Mouse (Mus musculus): ENCODE data around the gene Slc25a23. TPM values are rescaled to one million over a fixed set of nuclear protein-coding genes. Genes with fewer than 3 reads are reported as not detected.

Gene Slc25a23
- polyA plus RNA-seq, 1 experiment from 2014 or later = 4.5 TPM

DNA sequence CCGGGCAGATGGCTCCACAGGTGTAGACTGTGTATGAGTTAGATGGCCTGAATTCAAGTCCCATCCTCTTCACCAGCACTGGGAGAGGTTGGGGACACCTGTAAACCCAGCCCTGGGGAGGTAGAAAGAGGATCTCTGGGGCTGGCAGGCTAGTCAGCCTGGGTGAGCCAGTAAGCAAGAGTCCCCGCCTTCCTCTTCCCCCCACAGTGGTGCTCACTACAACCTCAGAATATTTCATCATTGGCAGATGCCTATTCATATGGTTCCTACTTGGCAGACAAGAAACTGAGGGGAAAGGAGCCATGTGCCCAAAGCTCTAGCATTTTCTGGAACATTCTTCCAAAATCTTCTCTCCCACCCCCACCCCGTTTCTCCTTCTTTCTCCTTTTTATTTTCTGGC is 10.8 kb downstream of the Slc25a23 start:
- Histone ChIP-seq H3K4me2 (no peak overlapping the region), H3K36me3 (peaks cover 17% of the 10 kb centered on the region), H3K4me1 (replicated peaks) (no peaks in the 10 kb centered on the region), H3K9ac (replicated peaks) (no peak overlapping the region), H3K27ac (no peak overlapping the region), H3K9me3 (no peaks in the 10 kb centered on the region), H3K4me3 (replicated peaks) (no peak overlapping the region), H3K27me3 (no peaks in the 10 kb centered on the region)
- 93% methylated on average over 3 of the region's 3 CpGs for WGBS
- ATAC-seq (ENCODE audit: insufficient number of reproducible peaks, insufficient read depth, low FRiP score, low TSS enrichment, low read depth) = no peak

DNA sequence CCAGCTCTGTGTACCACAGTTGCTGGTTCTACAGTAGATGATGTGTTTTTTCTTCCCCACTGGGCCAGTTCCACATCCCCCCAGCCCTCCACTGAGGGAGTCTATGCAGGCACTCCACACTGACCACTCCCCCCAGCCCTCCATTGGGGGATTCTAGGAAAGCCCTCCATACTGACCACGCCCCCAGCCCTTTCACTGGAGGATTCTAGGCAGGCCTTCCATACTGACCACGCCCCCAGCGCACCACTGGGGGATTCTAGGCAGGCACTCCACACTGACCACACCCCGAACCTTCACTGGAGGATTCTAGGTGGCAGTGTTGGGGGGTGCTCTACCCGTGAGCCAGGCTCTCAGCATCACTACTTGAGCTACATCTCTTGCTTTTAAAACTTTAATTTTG is 12.3 kb downstream of the Slc25a23 start:
- no peak overlapping the region for H3K27ac ChIP-seq
- H3K4me2 ChIP-seq = no peak overlapping the region
- H3K9me3 ChIP-seq = no peaks in the 10 kb centered on the region
- H3K27me3 ChIP-seq = no peaks in the 10 kb centered on the region
- H3K4me3 ChIP-seq (replicated peaks) = no peak overlapping the region
- no peaks in the 10 kb centered on the region for H3K4me1 ChIP-seq (replicated peaks)
- no peak for ATAC-seq (ENCODE audit: insufficient number of reproducible peaks, insufficient read depth, low FRiP score, low TSS enrichment, low read depth)
- H3K9ac ChIP-seq (replicated peaks) = no peak overlapping the region
- peaks cover 9% of the 10 kb centered on the region for H3K36me3 ChIP-seq
- 24% methylated on average over 5 of the region's 5 CpGs for WGBS

DNA sequence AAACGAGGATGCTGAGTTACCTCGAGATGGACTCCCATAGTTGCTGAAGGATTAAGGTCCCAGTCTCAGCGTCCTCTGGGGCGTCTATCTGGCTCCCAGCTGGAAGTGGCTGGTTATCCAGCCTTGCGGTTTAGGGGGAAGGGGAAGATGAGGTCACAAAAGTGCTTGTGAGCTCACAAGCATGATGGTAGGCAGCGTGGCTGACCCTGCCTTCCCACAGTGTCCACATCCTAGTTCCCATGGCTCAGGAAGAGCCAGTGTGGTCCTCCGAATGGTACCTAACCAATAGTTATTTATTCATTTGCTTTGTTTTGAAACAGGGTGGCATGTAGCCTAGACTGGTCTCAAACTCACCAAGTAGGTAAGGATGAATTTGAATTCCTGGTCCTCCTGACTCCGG is 18.1 kb downstream of the Slc25a23 start, which contains the start of gene Slc25a41:
Gene Slc25a41 (minus strand): TSS at position 101 of the 400 bp plus-strand sequence.
- Histone ChIP-seq H3K36me3 (no peaks in the 10 kb centered on the region), H3K27me3 (peaks cover 30% of the 10 kb centered on the region), H3K4me2 (no peak within 1 kb of the TSS), H3K27ac (no peak within 1 kb of the TSS), H3K9me3 (no peaks in the 10 kb centered on the region), H3K9ac (replicated peaks) (no peak within 1 kb of the TSS), H3K4me1 (replicated peaks) (no peaks in the 10 kb centered on the region), H3K4me3 (replicated peaks) (no peak within 1 kb of the TSS)
- WGBS = 71% methylated on average over 8 of the region's 8 CpGs
- no peak for ATAC-seq (ENCODE audit: insufficient number of reproducible peaks, insufficient read depth, low FRiP score, low TSS enrichment, low read depth)

DNA sequence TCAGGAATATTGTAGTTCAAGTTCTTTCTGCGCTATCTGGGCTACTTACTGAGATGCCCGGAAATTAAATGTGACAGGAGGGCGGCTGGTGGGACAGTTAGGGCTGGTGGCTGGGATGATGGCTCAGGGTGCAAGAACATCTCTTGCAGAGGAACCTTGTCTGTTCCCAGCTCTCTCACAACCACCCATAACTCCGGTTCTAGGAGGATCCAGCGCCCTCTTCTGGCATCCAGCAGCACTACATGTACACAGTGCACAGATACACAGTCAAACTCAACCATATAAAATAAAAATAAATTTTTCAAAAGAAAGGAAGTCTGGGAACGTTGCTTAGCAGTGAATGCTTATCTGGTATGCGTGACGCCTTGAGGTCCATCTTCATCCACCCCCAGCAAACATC is 20.7 kb downstream of the Slc25a23 start:
- Histone ChIP-seq H3K4me3 (replicated peaks) (no peak overlapping the region), H3K36me3 (no peaks in the 10 kb centered on the region), H3K4me2 (no peak overlapping the region), H3K27me3 (peaks cover 31% of the 10 kb centered on the region), H3K4me1 (replicated peaks) (no peaks in the 10 kb centered on the region), H3K9me3 (no peaks in the 10 kb centered on the region), H3K27ac (no peak overlapping the region), H3K9ac (replicated peaks) (no peak overlapping the region)
- WGBS = 37% methylated on average over 8 of the region's 8 CpGs
- ATAC-seq (ENCODE audit: insufficient number of reproducible peaks, insufficient read depth, low FRiP score, low TSS enrichment, low read depth) = no peak

DNA sequence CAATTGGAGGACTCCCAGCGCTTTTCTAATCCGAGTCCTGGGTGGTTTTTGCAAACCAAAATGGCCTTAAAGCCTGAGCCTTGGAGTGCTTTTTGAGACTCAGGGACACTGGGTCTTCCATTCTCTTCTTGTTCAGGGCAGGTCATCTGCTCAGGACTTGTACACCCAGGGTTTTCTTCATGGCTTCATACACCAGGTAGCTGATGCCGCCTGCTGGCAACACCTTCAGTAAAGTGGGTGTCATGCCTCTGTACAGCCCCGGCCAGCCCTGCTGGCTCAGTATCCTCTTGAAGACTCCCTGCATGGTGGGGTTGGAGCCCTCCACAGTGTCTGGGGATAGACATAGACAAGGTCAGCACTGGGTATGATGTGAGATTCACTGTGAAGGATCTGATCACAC is 26.8 kb downstream of the Slc25a23 start:
- H3K4me3 ChIP-seq (replicated peaks) = peak overlapping the region; percentile 41
- H3K4me1 ChIP-seq (replicated peaks) = peaks cover 18% of the 10 kb centered on the region
- ATAC-seq (ENCODE audit: insufficient number of reproducible peaks, insufficient read depth, low FRiP score, low TSS enrichment, low read depth) = no peak
- no peak overlapping the region for H3K27ac ChIP-seq
- H3K9me3 ChIP-seq = no peaks in the 10 kb centered on the region
- peaks cover 15% of the 10 kb centered on the region for H3K36me3 ChIP-seq
- H3K9ac ChIP-seq (replicated peaks) = no peak overlapping the region
- H3K27me3 ChIP-seq = peaks cover 12% of the 10 kb centered on the region
- H3K4me2 ChIP-seq = peak overlapping the region; percentile 58; the same call in 1 of the 2 replicates
- 93% methylated on average over 4 of the region's 4 CpGs for WGBS

DNA sequence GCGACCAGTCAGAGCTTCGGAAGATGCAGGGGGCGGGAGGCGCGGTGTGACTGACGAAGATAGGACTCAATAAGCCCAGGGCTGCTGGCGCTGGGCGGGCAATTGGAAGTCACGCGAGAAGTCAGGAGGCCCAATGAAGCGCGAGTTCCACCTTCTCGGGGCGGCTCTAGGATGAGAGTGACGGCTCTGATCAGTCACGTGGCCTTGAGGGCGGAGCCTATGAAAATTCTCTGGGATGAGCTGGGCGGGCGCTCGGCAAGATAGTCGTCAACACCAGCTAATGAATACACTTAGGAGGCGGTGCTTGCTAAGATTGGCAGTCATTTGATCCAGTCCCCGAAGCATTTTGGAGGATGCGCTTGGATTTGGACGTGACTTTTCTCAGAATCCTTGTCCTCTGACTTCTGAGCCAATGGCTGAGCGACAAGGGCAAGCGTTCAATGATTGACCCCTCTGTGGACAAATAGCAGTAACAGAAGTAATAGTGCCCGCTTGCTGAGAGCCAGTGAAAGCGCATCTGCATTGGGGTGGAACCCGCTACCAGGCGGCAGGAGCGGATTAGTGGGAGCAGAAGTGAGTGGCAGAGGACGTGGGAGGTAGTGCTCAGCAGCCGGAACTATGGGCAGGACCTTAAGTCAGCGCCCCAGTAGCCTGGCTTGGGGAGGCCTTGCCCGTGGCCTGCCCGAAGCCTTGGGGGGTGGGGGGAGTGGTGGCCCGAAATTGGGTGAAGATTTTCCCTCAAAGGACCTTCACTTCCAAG is 27.8 kb downstream of the Slc25a23 start:
- peak overlapping the region; percentile 97 for H3K4me2 ChIP-seq
- peaks cover 4% of the 10 kb centered on the region; the same call in 1 of the 2 replicates for H3K27me3 ChIP-seq
- H3K4me1 ChIP-seq (replicated peaks) = peaks cover 18% of the 10 kb centered on the region
- no peaks in the 10 kb centered on the region for H3K9me3 ChIP-seq
- peaks cover 25% of the 10 kb centered on the region for H3K36me3 ChIP-seq
- WGBS = under 1% methylated on average over 38 of the region's 38 CpGs
- H3K27ac ChIP-seq = peak overlapping the region; percentile 81
- ATAC-seq (ENCODE audit: insufficient number of reproducible peaks, insufficient read depth, low FRiP score, low TSS enrichment, low read depth) = peak; percentile 100
- H3K9ac ChIP-seq (replicated peaks) = no peak overlapping the region; the same call in 1 of the 2 replicates
- H3K4me3 ChIP-seq (replicated peaks) = peak overlapping the region; percentile 98

DNA sequence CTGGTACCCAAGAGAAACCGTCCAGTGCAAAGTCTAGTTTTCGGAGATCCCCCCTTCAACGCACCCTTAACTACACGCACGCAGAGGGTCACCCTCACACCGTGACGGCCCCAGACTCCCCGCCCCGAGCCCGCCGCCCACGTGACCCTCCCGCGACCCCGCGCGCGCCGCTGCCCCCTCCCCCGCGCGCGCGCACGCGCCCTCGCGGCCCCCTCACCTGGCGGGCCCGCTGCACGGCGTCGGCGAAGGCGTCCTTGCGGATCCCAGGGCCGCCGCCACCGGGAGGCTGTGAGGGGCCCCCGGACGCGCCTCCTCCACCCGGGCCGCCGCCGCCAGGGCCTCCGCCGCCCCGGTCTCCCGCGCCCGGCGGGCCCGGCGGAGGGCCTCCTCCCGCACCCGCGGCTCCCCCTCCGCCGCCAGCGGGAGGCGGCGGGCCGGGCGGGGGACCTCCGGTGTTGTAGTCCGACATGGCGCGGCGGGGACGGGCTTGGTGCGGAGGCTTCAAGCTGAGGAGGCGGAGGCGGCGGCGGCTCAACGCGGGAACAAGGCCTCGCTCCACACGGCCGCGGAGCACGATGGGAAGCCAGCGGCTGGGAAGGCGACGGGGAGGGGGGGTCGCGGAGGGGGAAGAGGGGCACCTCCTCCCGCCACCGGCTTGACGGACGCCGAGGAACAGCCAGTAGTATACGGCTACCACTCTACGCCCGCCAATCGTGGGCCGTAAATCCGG is 28.6 kb downstream of the Slc25a23 start, which contains the start of gene Khsrp:
Gene Khsrp (minus strand): TSS at position 592 of the 730 bp plus-strand sequence.
- Histone ChIP-seq H3K9me3 (no peaks in the 10 kb centered on the region), H3K4me3 (replicated peaks) (peak within 1 kb of the TSS; percentile 98), H3K27me3 (no peaks in the 10 kb centered on the region), H3K4me2 (peak within 1 kb of the TSS; percentile 97), H3K9ac (replicated peaks) (peak within 1 kb of the TSS; percentile 100), H3K4me1 (replicated peaks) (peaks cover 18% of the 10 kb centered on the region), H3K27ac (peak within 1 kb of the TSS; percentile 94), H3K36me3 (peaks cover 33% of the 10 kb centered on the region)
- no peak for ATAC-seq (ENCODE audit: insufficient number of reproducible peaks, insufficient read depth, low FRiP score, low TSS enrichment, low read depth)
- under 1% methylated on average over 98 of the region's 99 CpGs for WGBS

DNA sequence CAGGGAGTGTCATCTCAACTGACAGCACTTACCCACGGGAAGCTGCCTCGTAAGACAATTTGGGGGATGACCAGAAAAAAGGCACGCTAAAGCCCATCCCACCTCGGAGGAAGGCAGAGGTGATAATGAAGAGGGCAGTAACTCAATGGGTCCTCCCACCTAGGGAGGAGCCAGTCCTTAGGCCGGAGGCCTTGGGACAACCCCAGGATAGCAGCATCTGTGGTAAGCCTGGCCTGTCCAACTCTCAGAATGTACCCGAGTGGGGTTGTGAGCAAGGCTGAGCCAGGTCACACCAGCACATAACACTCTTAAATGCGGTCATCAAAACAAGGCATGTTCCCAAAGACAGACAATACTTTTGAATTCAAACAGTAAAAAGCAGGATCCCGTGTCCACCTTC is 30.0 kb downstream of the Slc25a23 start:
- peak overlapping the region; percentile 100 for H3K9ac ChIP-seq (replicated peaks)
- H3K9me3 ChIP-seq = no peaks in the 10 kb centered on the region
- peaks cover 18% of the 10 kb centered on the region for H3K4me1 ChIP-seq (replicated peaks)
- H3K4me2 ChIP-seq = peak overlapping the region; percentile 97
- peaks cover 47% of the 10 kb centered on the region for H3K36me3 ChIP-seq
- peak overlapping the region; percentile 98 for H3K4me3 ChIP-seq (replicated peaks)
- ATAC-seq (ENCODE audit: insufficient number of reproducible peaks, insufficient read depth, low FRiP score, low TSS enrichment, low read depth) = no peak
- no peaks in the 10 kb centered on the region for H3K27me3 ChIP-seq
- WGBS = 39% methylated on average over 8 of the region's 8 CpGs
- H3K27ac ChIP-seq = no peak overlapping the region

DNA sequence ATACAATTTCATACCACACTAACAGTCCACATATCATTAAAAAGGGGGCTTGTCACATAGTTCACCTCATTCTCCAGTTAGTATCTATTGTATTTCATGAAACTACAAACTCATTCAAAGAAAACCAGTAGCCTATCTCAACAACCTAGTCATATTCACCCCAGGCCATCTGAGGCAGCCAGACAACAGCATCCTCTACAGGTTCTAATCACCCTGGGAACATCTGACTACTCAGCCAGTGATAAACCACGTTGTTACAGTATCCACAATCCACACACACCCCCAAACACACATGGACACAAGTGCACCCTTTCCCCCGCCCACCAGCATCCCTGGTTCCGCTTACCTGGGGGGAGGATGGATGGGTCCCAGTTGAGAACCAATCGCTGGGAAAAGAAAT is 32.2 kb downstream of the Slc25a23 start:
- Histone ChIP-seq H3K4me2 (no peak overlapping the region), H3K27me3 (no peaks in the 10 kb centered on the region), H3K9me3 (no peaks in the 10 kb centered on the region), H3K27ac (no peak overlapping the region), H3K4me1 (replicated peaks) (peaks cover 17% of the 10 kb centered on the region), H3K36me3 (peaks cover 69% of the 10 kb centered on the region), H3K4me3 (replicated peaks) (no peak overlapping the region), H3K9ac (replicated peaks) (no peak overlapping the region)
- no peak for ATAC-seq (ENCODE audit: insufficient number of reproducible peaks, insufficient read depth, low FRiP score, low TSS enrichment, low read depth)
- WGBS = 92% methylated on average over 4 of the region's 4 CpGs

DNA sequence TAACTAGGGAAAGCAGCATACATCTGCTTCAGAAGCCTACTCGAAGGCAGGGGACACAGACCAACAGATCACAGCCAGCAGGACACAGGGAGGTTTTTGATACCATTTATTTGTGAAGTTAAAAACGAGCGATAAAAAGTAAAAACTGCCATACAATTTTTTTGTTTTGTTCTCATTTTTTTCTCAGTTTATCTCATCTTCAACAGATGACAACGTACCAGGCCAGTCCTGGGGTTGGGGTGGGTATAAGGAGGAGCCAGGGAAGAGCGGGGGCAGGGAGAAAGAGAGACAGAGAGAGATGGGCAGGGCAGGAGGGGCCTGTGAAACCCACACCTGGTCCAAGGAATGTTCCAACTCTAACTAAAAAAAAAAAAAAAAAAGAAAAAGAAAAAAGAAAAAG is 38.7 kb downstream of the Slc25a23 start:
- no peak overlapping the region for H3K4me2 ChIP-seq
- no peak overlapping the region for H3K4me3 ChIP-seq (replicated peaks)
- WGBS = 93% methylated on average over 5 of the region's 5 CpGs
- H3K9ac ChIP-seq (replicated peaks) = no peak overlapping the region
- no peak for ATAC-seq (ENCODE audit: insufficient number of reproducible peaks, insufficient read depth, low FRiP score, low TSS enrichment, low read depth)
- H3K36me3 ChIP-seq = peaks cover 69% of the 10 kb centered on the region
- no peak overlapping the region for H3K27ac ChIP-seq
- no peaks in the 10 kb centered on the region for H3K4me1 ChIP-seq (replicated peaks)
- H3K9me3 ChIP-seq = no peaks in the 10 kb centered on the region
- H3K27me3 ChIP-seq = no peaks in the 10 kb centered on the region

DNA sequence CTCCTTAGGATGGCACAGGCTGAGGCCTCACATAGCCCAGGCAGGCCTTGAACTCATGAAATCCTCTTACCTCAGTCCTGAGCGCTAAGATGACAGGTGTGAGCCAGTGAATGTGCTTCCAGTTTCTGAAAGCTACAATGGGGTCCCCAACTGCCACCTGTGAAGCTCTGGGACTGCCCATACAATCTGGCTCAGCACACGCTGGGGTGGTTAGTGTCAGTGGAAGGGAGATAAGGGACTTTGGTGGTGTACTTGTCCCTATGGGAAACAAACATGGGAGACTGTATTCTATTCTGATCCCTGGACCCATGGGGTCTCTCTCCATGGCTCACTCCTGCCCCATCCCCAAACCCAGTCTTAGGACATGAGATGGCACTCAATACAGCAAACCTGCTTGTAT is 40.0 kb downstream of the Slc25a23 start:
- H3K27me3 ChIP-seq = no peaks in the 10 kb centered on the region
- 86% methylated on average over 2 of the region's 2 CpGs for WGBS
- H3K4me3 ChIP-seq (replicated peaks) = no peak overlapping the region
- ATAC-seq (ENCODE audit: insufficient number of reproducible peaks, insufficient read depth, low FRiP score, low TSS enrichment, low read depth) = no peak
- H3K9ac ChIP-seq (replicated peaks) = no peak overlapping the region
- H3K36me3 ChIP-seq = peaks cover 56% of the 10 kb centered on the region
- no peak overlapping the region for H3K4me2 ChIP-seq
- H3K27ac ChIP-seq = no peak overlapping the region
- H3K9me3 ChIP-seq = no peaks in the 10 kb centered on the region
- no peaks in the 10 kb centered on the region for H3K4me1 ChIP-seq (replicated peaks)

Measured in limb, embryonic 12.5 days (tissue).